In the genomic region with DNA sequence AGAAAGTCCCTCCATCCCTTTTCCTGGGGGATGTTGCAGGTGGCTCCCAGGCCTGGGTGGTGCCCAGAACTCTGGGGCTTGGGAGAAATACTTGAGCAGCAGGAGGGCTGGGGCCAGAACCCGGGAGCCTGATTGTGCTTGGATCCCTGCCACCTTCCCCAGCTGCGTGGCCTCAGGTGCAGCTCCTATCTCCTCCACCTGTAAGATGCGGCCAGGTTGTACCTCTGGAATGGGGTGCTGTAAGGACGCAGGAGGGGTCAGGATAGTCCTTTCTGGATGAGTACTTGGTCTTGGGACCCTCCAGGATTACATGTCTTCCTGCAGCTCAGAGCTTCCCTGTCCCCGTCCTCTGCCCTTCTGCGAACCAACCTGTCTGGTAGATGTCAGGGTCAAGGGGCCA, we compare ENCODE assay signal across 9 mouse cellular contexts. TPM values are rescaled to one million over a fixed set of nuclear protein-coding genes. Genes with fewer than 3 reads are reported as not detected.
DNase-seq lines count a peak whose midpoint lies in the region; ATAC-seq and TF ChIP-seq lines count a peak whose summit lies in the region.
"Had no signal": no experiment of that assay in that cellular context is flagged by ENCODE, and none has a peak within 500 bp of the region (broad histone marks: within the 10 kb centered on the region; RNA-seq: fewer than 3 reads in every experiment).

No protein-coding gene starts in this region.

- 69% methylated on average over 6 of the region's 6 CpGs for WGBS in forebrain, embryonic 12.5 days
- 64% methylated on average over 6 of the region's 6 CpGs for WGBS in forebrain, embryonic 16.5 days
- WGBS in kidney, embryonic 14.5 days, result 64% methylated on average over 6 of the region's 6 CpGs
- 74% methylated on average over 6 of the region's 6 CpGs for WGBS in forebrain, postnatal 0 days
- 73% methylated on average over 6 of the region's 6 CpGs for WGBS in midbrain, embryonic 14.5 days

- no peaks in the 10 kb centered on the region for H3K9me3 ChIP-seq in forebrain, embryonic 12.5 days
- H3K9me3 ChIP-seq in forebrain, embryonic 16.5 days (ENCODE audit: control insufficient read depth, low read length), result no peaks in the 10 kb centered on the region
- H3K9me3 ChIP-seq in kidney, embryonic 14.5 days (ENCODE audit: control insufficient read depth, low read length), result no peaks in the 10 kb centered on the region
- H3K9me3 ChIP-seq in forebrain, postnatal 0 days (ENCODE audit: low read length), result no peaks in the 10 kb centered on the region
- no peaks in the 10 kb centered on the region for H3K9me3 ChIP-seq in midbrain, embryonic 14.5 days (ENCODE audit: control insufficient read depth, low read length)

- no peak overlapping the region for H3K27ac ChIP-seq in forebrain, embryonic 12.5 days
- no peak overlapping the region for H3K27ac ChIP-seq in forebrain, embryonic 16.5 days (ENCODE audit: low read length)
- H3K27ac ChIP-seq in kidney, embryonic 14.5 days (ENCODE audit: low read depth, low read length), result no peak overlapping the region
- H3K27ac ChIP-seq in forebrain, postnatal 0 days (ENCODE audit: low read depth, low read length), result no peak overlapping the region
- no peak overlapping the region for H3K27ac ChIP-seq in midbrain, embryonic 14.5 days (replicated peaks; ENCODE audit: low read depth, low read length)

- no peaks in the 10 kb centered on the region for H3K27me3 ChIP-seq in forebrain, embryonic 12.5 days
- H3K27me3 ChIP-seq in forebrain, embryonic 16.5 days (replicated peaks; ENCODE audit: control insufficient read depth, insufficient read depth, low read length), result no peaks in the 10 kb centered on the region
- H3K27me3 ChIP-seq in kidney, embryonic 14.5 days (ENCODE audit: control insufficient read depth, insufficient read depth, low read length), result no peaks in the 10 kb centered on the region
- H3K27me3 ChIP-seq in forebrain, postnatal 0 days (ENCODE audit: insufficient read depth, low read length), result no peaks in the 10 kb centered on the region
- H3K27me3 ChIP-seq in midbrain, embryonic 14.5 days (ENCODE audit: control insufficient read depth, insufficient read depth, low read length), result no peaks in the 10 kb centered on the region

- peak overlapping the region; percentile 46; the same call in 1 of the 2 replicates for H3K9ac ChIP-seq in forebrain, embryonic 12.5 days
- no peak overlapping the region for H3K9ac ChIP-seq in forebrain, embryonic 16.5 days (replicated peaks; ENCODE audit: low read depth, low read length)
- H3K9ac ChIP-seq in kidney, embryonic 14.5 days (ENCODE audit: low read depth, low read length), result peak overlapping the region; percentile 7; the same call in 1 of the 2 replicates
- H3K9ac ChIP-seq in forebrain, postnatal 0 days, result 0 out of 2 replicates have a peak overlapping the region, but pooled peaks have one; percentile 39
- H3K9ac ChIP-seq in midbrain, embryonic 14.5 days (replicated peaks; ENCODE audit: low read length), result peak overlapping the region; percentile 44; the same call in 1 of the 2 replicates

- no peak for DNase-seq in kidney, postnatal 14 days
- no peak for DNase-seq in forebrain, postnatal 0 days
- DNase-seq in midbrain, embryonic 14.5 days, result no peak
- no peak for DNase-seq in adrenal gland, adult 8-10 months
- no peak for DNase-seq in T-cell, adult 2 months (ENCODE audit: low spot score)
- DNase-seq: thymus, adult 18-20 months had no signal

- no peak overlapping the region for H3K4me3 ChIP-seq in forebrain, embryonic 12.5 days (replicated peaks)
- no peak overlapping the region for H3K4me3 ChIP-seq in forebrain, embryonic 16.5 days (replicated peaks; ENCODE audit: low read length)
- no peak overlapping the region for H3K4me3 ChIP-seq in kidney, embryonic 14.5 days (ENCODE audit: low read length)
- no peak overlapping the region for H3K4me3 ChIP-seq in forebrain, postnatal 0 days (ENCODE audit: low read depth, low read length)
- H3K4me3 ChIP-seq in midbrain, embryonic 14.5 days (replicated peaks; ENCODE audit: low read depth, low read length), result 0 out of 2 replicates have a peak overlapping the region, but pooled peaks have one; percentile 2

- no peak for TF ChIP-seq CTCF in forebrain, postnatal 0 days (IDR thresholded peaks at IDR 0.05; ENCODE audit: low read depth)

- no peak for ATAC-seq in forebrain, embryonic 12.5 days (ENCODE audit: low FRiP score)
- ATAC-seq in forebrain, embryonic 16.5 days, result no peak
- no peak for ATAC-seq in kidney, embryonic 14.5 days (ENCODE audit: low FRiP score, low TSS enrichment)
- no peak for ATAC-seq in forebrain, postnatal 0 days
- no peak for ATAC-seq in midbrain, embryonic 14.5 days (ENCODE audit: low FRiP score, low TSS enrichment)

- peaks cover 58% of the 10 kb centered on the region for H3K4me1 ChIP-seq in forebrain, embryonic 12.5 days
- peaks cover 44% of the 10 kb centered on the region for H3K4me1 ChIP-seq in forebrain, embryonic 16.5 days (replicated peaks; ENCODE audit: control insufficient read depth, insufficient read depth, low read length)
- peaks cover 40% of the 10 kb centered on the region for H3K4me1 ChIP-seq in kidney, embryonic 14.5 days (ENCODE audit: control insufficient read depth, insufficient read depth, low read length)
- H3K4me1 ChIP-seq in forebrain, postnatal 0 days (ENCODE audit: insufficient read depth), result peaks cover 36% of the 10 kb centered on the region
- H3K4me1 ChIP-seq in midbrain, embryonic 14.5 days (ENCODE audit: control insufficient read depth, insufficient read depth, low read length), result peaks cover 35% of the 10 kb centered on the region

- 0 out of 2 replicates have a peak overlapping the region, but pooled peaks have one; percentile 15 for H3K4me2 ChIP-seq in forebrain, embryonic 12.5 days
- no peak overlapping the region; the same call in 1 of the 2 replicates for H3K4me2 ChIP-seq in forebrain, embryonic 16.5 days (ENCODE audit: low read length)
- H3K4me2 ChIP-seq in kidney, embryonic 14.5 days (replicated peaks; ENCODE audit: low read depth, low read length), result peak overlapping the region; percentile 85; the same call in 1 of the 2 replicates
- H3K4me2 ChIP-seq in forebrain, postnatal 0 days (ENCODE audit: low read depth), result 0 out of 2 replicates have a peak overlapping the region, but pooled peaks have one; percentile 73
- H3K4me2 ChIP-seq in midbrain, embryonic 14.5 days (ENCODE audit: low read length), result peak overlapping the region; percentile 84

- H3K36me3 ChIP-seq in forebrain, embryonic 12.5 days (replicated peaks), result peaks cover 36% of the 10 kb centered on the region
- peaks cover under 1% of the 10 kb centered on the region; the same call in 1 of the 2 replicates for H3K36me3 ChIP-seq in forebrain, embryonic 16.5 days (ENCODE audit: control insufficient read depth, insufficient read depth)
- H3K36me3 ChIP-seq in kidney, embryonic 14.5 days (ENCODE audit: control insufficient read depth, insufficient read depth, low read length), result peaks cover 19% of the 10 kb centered on the region; the same call in 1 of the 2 replicates
- no peaks in the 10 kb centered on the region for H3K36me3 ChIP-seq in forebrain, postnatal 0 days (ENCODE audit: insufficient read depth)
- peaks cover 29% of the 10 kb centered on the region for H3K36me3 ChIP-seq in midbrain, embryonic 14.5 days (ENCODE audit: control insufficient read depth, insufficient read depth, low read length)

RNA-seq across cellular contexts. Expression of a gene that starts 15.0 kb away (rescaled TPM):
- 126 and 139 TPM in 2 replicates for polyA plus RNA-seq in forebrain, embryonic 12.5 days (2016; fragmentation: Nextera tagmentation; extraction: Ambion mirVana)
- 94.7 and 98.0 TPM in 2 replicates for polyA plus RNA-seq in forebrain, embryonic 16.5 days (2015; fragmentation: Nextera tagmentation; extraction: Ambion mirVana)
- 136 and 148 TPM in 2 replicates for polyA plus RNA-seq in kidney, embryonic 14.5 days (2014; fragmentation: Nextera tagmentation; extraction: Ambion mirVana)
- total RNA-seq in forebrain, postnatal 0 days (2014; rRNA removed), result 17.6 and 26.5 TPM in 2 replicates
- 138 and 151 TPM in 2 replicates for polyA plus RNA-seq in forebrain, postnatal 0 days (2015; fragmentation: Nextera tagmentation; extraction: Ambion mirVana)
- polyA plus RNA-seq in midbrain, embryonic 14.5 days (2014; fragmentation: Nextera tagmentation; extraction: Ambion mirVana), result 125 and 144 TPM in 2 replicates
- total RNA-seq in adrenal gland, adult 8-10 months (2022), result 100 to 1,000 TPM; 101 to 135 (median 118) TPM

RNA-seq across cellular contexts. Expression of a gene that starts 35.8 kb away (rescaled TPM):
- 31.7 and 32.3 TPM in 2 replicates for polyA plus RNA-seq in forebrain, embryonic 12.5 days (2016; fragmentation: Nextera tagmentation; extraction: Ambion mirVana)
- 45.6 and 57.4 TPM in 2 replicates for polyA plus RNA-seq in forebrain, embryonic 16.5 days (2015; fragmentation: Nextera tagmentation; extraction: Ambion mirVana)
- 13.9 and 16.4 TPM in 2 replicates for polyA plus RNA-seq in kidney, embryonic 14.5 days (2014; fragmentation: Nextera tagmentation; extraction: Ambion mirVana)
- total RNA-seq in forebrain, postnatal 0 days (2014; rRNA removed), result 55.9 and 57.7 TPM in 2 replicates
- polyA plus RNA-seq in forebrain, postnatal 0 days (2015; fragmentation: Nextera tagmentation; extraction: Ambion mirVana), result 25.5 and 32.7 TPM in 2 replicates
- 35.3 and 36.8 TPM in 2 replicates for polyA plus RNA-seq in midbrain, embryonic 14.5 days (2014; fragmentation: Nextera tagmentation; extraction: Ambion mirVana)
- total RNA-seq in adrenal gland, adult 8-10 months (2022), result 100 to 1,000 TPM; 113 to 201 (median 148) TPM
